Comparison of ENCODE assay signal across 8 mouse cellular contexts in genomic region chr10:81385603-81386306, GRCm38 (mm10). TPM values are rescaled to one million over a fixed set of nuclear protein-coding genes. Genes with fewer than 3 reads are reported as not detected.
A peak's percentile ranks its signal among the peaks of the same experiment; 100 is the strongest.
DNase-seq lines count a peak whose midpoint lies in the region; ATAC-seq and TF ChIP-seq lines count a peak whose summit lies in the region.

No protein-coding gene starts in this region.

- no peaks in the 10 kb centered on the region for H3K9me3 ChIP-seq in lung, embryonic 16.5 days (ENCODE audit: control insufficient read depth, low read length)
- no peaks in the 10 kb centered on the region for H3K9me3 ChIP-seq in limb, embryonic 10.5 days (replicated peaks)

- peak overlapping the region; percentile 81; the same call in 1 of the 2 replicates for H3K4me2 ChIP-seq in lung, embryonic 16.5 days (ENCODE audit: low read depth, low read length)

- 62% methylated on average over 22 of the region's 22 CpGs for WGBS in lung, embryonic 16.5 days
- WGBS in lung, adult 2 months: 64% methylated on average over 22 of the region's 22 CpGs
- 88% methylated on average over 22 of the region's 22 CpGs for WGBS in limb, embryonic 10.5 days
- WGBS in olfactory bulb, adult 2 months: 76% methylated on average over 22 of the region's 22 CpGs
- WGBS in thymus, adult 2 months: 87% methylated on average over 22 of the region's 22 CpGs

- no peak for TF ChIP-seq POLR2A in lung, adult 2 months (IDR thresholded peaks at IDR 0.05; ENCODE audit: borderline replicate concordance, extremely low read depth, low read depth, low read length)
- TF ChIP-seq POLR2A in olfactory bulb, adult 2 months (IDR thresholded peaks at IDR 0.05; ENCODE audit: insufficient read depth, low read depth, low read length): no peak
- TF ChIP-seq POLR2A in thymus, adult 2 months (IDR thresholded peaks at IDR 0.05; ENCODE audit: control insufficient read depth, extremely low read depth, insufficient read depth, low read length, poor library complexity): no peak

- H3K36me3 ChIP-seq in lung, embryonic 16.5 days (ENCODE audit: control insufficient read depth, insufficient read depth, low read length): peaks cover 26% of the 10 kb centered on the region
- H3K36me3 ChIP-seq in limb, embryonic 10.5 days: peaks cover 51% of the 10 kb centered on the region
- H3K36me3 ChIP-seq in thymus, adult 2 months (ENCODE audit: control insufficient read depth, insufficient read depth, low read length): peaks cover 10% of the 10 kb centered on the region

- peak; percentile 42 to 63 for DNase-seq in adrenal gland, adult (ENCODE audit: inconsistent age in 2 of 2, low spot score in 1 of 2)
- no peak for DNase-seq in adrenal gland, postnatal 36 days
- DNase-seq in lung, adult 2 months: no peak
- no peak for DNase-seq in limb, embryonic 10.5 days (ENCODE audit: low spot score)
- no peak for DNase-seq in urinary bladder, postnatal 25 days (ENCODE audit: low spot score)
- DNase-seq in thymus, adult 2 months: no peak

- no peak for TF ChIP-seq CTCF in lung, adult 2 months (IDR thresholded peaks at IDR 0.05; ENCODE audit: insufficient read depth, low read length)
- no peak for TF ChIP-seq CTCF in olfactory bulb, adult 2 months (IDR thresholded peaks at IDR 0.05; ENCODE audit: insufficient read depth, low read depth, low read length)
- TF ChIP-seq CTCF in thymus, adult 2 months (IDR thresholded peaks at IDR 0.05; ENCODE audit: borderline replicate concordance, control insufficient read depth, extremely low read depth, insufficient read depth, low read length, poor library complexity): no peak

- no peaks in the 10 kb centered on the region for H3K27me3 ChIP-seq in lung, embryonic 16.5 days (ENCODE audit: control insufficient read depth, insufficient read depth, low read depth, low read length)
- H3K27me3 ChIP-seq in limb, embryonic 10.5 days (ENCODE audit: low read depth, poor library complexity, severe bottlenecking): no peaks in the 10 kb centered on the region
- no peaks in the 10 kb centered on the region for H3K27me3 ChIP-seq in thymus, adult 2 months (ENCODE audit: control insufficient read depth, insufficient read depth, low read length)

- ATAC-seq in lung, embryonic 16.5 days (ENCODE audit: low read depth): no peak

- no peak overlapping the region for H3K4me3 ChIP-seq in lung, embryonic 16.5 days (ENCODE audit: low read length)
- no peak overlapping the region for H3K4me3 ChIP-seq in lung, adult 2 months (replicated peaks; ENCODE audit: extremely low read depth, low read depth, low read length)
- peak overlapping the region; percentile 89 for H3K4me3 ChIP-seq in limb, embryonic 10.5 days
- H3K4me3 ChIP-seq in olfactory bulb, adult 2 months (ENCODE audit: insufficient read depth, low read depth, low read length): peak overlapping the region; percentile 63; the same call in 1 of the 2 replicates
- H3K4me3 ChIP-seq in thymus, adult 2 months (ENCODE audit: control insufficient read depth, insufficient read depth, low read length): no peak overlapping the region

- no peak overlapping the region for H3K9ac ChIP-seq in lung, embryonic 16.5 days (ENCODE audit: low read length)

- no peak overlapping the region for H3K27ac ChIP-seq in lung, embryonic 16.5 days (ENCODE audit: low read length)
- H3K27ac ChIP-seq in limb, embryonic 10.5 days: no peak overlapping the region
- H3K27ac ChIP-seq in olfactory bulb, adult 2 months (ENCODE audit: insufficient read depth, low read depth, low read length): no peak overlapping the region
- H3K27ac ChIP-seq in thymus, adult 2 months (ENCODE audit: control insufficient read depth, insufficient read depth, low read length): no peak overlapping the region

- peaks cover 25% of the 10 kb centered on the region for H3K4me1 ChIP-seq in lung, embryonic 16.5 days (replicated peaks; ENCODE audit: control insufficient read depth, insufficient read depth, low read length)
- peaks cover 17% of the 10 kb centered on the region for H3K4me1 ChIP-seq in lung, adult 2 months (ENCODE audit: control insufficient read depth, insufficient read depth, low read length)
- peaks cover 19% of the 10 kb centered on the region for H3K4me1 ChIP-seq in limb, embryonic 10.5 days
- H3K4me1 ChIP-seq in olfactory bulb, adult 2 months (ENCODE audit: control insufficient read depth, insufficient read depth, low read length): peaks cover 16% of the 10 kb centered on the region
- H3K4me1 ChIP-seq in thymus, adult 2 months (replicated peaks; ENCODE audit: control insufficient read depth, insufficient read depth, low read length): peaks cover 21% of the 10 kb centered on the region

RNA-seq across cellular contexts. Expression of gene Gm48551, which starts 1.5 kb away (rescaled TPM):
- 1 to 10 TPM; 1.1 to 1.7 TPM for total RNA-seq in adrenal gland, postnatal 36 days (2021)
- 3.0 and 3.1 TPM in 2 replicates for polyA plus RNA-seq in lung, embryonic 16.5 days (2015; fragmentation: Nextera tagmentation; extraction: Ambion mirVana)
- polyA plus RNA-seq in lung, adult 2 months (2012; rRNA removed): 3.7 and 6.3 TPM in 2 replicates
- 3.8 and 4.2 TPM in 2 replicates for polyA plus RNA-seq in limb, embryonic 10.5 days (2016; fragmentation: Nextera tagmentation; extraction: Ambion mirVana)
- polyA plus RNA-seq in olfactory bulb, adult 2 months (2012; ENCODE audit: insufficient read depth, insufficient read length, low replicate concordance, missing spikeins): not detected in 2 replicates
- 4.1 and 5.3 TPM in 2 replicates for polyA plus RNA-seq in thymus, adult 2 months (2012; rRNA removed)

RNA-seq across cellular contexts. Expression of gene Dohh, which starts 1.5 kb away (rescaled TPM):
- total RNA-seq in adrenal gland, postnatal 36 days (2021): 10 to 100 TPM; 48.9 to 54.0 TPM
- 71.4 and 73.1 TPM in 2 replicates for polyA plus RNA-seq in lung, embryonic 16.5 days (2015; fragmentation: Nextera tagmentation; extraction: Ambion mirVana)
- 79.2 and 83.4 TPM in 2 replicates for polyA plus RNA-seq in lung, adult 2 months (2012; rRNA removed)
- polyA plus RNA-seq in limb, embryonic 10.5 days (2016; fragmentation: Nextera tagmentation; extraction: Ambion mirVana): 101 and 115 TPM in 2 replicates
- not detected in 2 replicates for polyA plus RNA-seq in olfactory bulb, adult 2 months (2012; ENCODE audit: insufficient read depth, insufficient read length, low replicate concordance, missing spikeins)
- polyA plus RNA-seq in thymus, adult 2 months (2012; rRNA removed): 119 and 123 TPM in 2 replicates

RNA-seq across cellular contexts. Expression of gene Gm48552, which starts 3.0 kb away (rescaled TPM):
- total RNA-seq in adrenal gland, postnatal 36 days (2021): 1 to 10 TPM in 1 of 2 experiments, not detected in 1; 1.5 TPM
- 1.2 and 1.7 TPM in 2 replicates for polyA plus RNA-seq in lung, embryonic 16.5 days (2015; fragmentation: Nextera tagmentation; extraction: Ambion mirVana)
- polyA plus RNA-seq in lung, adult 2 months (2012; rRNA removed): 3.6 and 5.9 TPM in 2 replicates
- polyA plus RNA-seq in limb, embryonic 10.5 days (2016; fragmentation: Nextera tagmentation; extraction: Ambion mirVana): 1.4 and 1.5 TPM in 2 replicates
- not detected in 2 replicates for polyA plus RNA-seq in olfactory bulb, adult 2 months (2012; ENCODE audit: insufficient read depth, insufficient read length, low replicate concordance, missing spikeins)
- polyA plus RNA-seq in thymus, adult 2 months (2012; rRNA removed): 7.5 and 8.4 TPM in 2 replicates

RNA-seq across cellular contexts. Expression of gene Smim24, which starts 7.1 kb away (rescaled TPM):
- 1 to 10 TPM; 1.2 to 1.6 TPM for total RNA-seq in adrenal gland, postnatal 36 days (2021)
- polyA plus RNA-seq in lung, embryonic 16.5 days (2015; fragmentation: Nextera tagmentation; extraction: Ambion mirVana): 7.9 and 9.0 TPM in 2 replicates
- polyA plus RNA-seq in lung, adult 2 months (2012; rRNA removed): 8.8 and 10.1 TPM in 2 replicates
- 1.9 and 2.9 TPM in 2 replicates for polyA plus RNA-seq in limb, embryonic 10.5 days (2016; fragmentation: Nextera tagmentation; extraction: Ambion mirVana)
- polyA plus RNA-seq in olfactory bulb, adult 2 months (2012; ENCODE audit: insufficient read depth, insufficient read length, low replicate concordance, missing spikeins): not detected in 2 replicates
- polyA plus RNA-seq in thymus, adult 2 months (2012; rRNA removed): 49.7 and 51.1 TPM in 2 replicates

RNA-seq across cellular contexts. Expression of gene Fzr1, which starts 7.4 kb away (rescaled TPM):
- total RNA-seq in adrenal gland, postnatal 36 days (2021): 10 to 100 TPM; 37.8 to 49.0 TPM
- polyA plus RNA-seq in lung, embryonic 16.5 days (2015; fragmentation: Nextera tagmentation; extraction: Ambion mirVana): 95.4 and 105 TPM in 2 replicates
- 59.3 and 61.8 TPM in 2 replicates for polyA plus RNA-seq in lung, adult 2 months (2012; rRNA removed)
- polyA plus RNA-seq in limb, embryonic 10.5 days (2016; fragmentation: Nextera tagmentation; extraction: Ambion mirVana): 134 and 148 TPM in 2 replicates
- polyA plus RNA-seq in olfactory bulb, adult 2 months (2012; ENCODE audit: insufficient read depth, insufficient read length, low replicate concordance, missing spikeins): not detected in 2 replicates
- polyA plus RNA-seq in thymus, adult 2 months (2012; rRNA removed): 181 and 201 TPM in 2 replicates

Comparison
In these comparisons a context has a peak if more than half of its experiments do, and no peak if none do; other contexts are left out.
1. DNase-seq: peak in adrenal gland, adult (2 of 2); none in adrenal gland, postnatal 36 days (0 of 2), lung, adult 2 months (single experiment), limb, embryonic 10.5 days (single experiment), urinary bladder, postnatal 25 days (single experiment) and thymus, adult 2 months (single experiment).
2. H3K4me3 ChIP-seq: peak in limb, embryonic 10.5 days (single experiment) and olfactory bulb, adult 2 months (single experiment); none in lung, embryonic 16.5 days (single experiment), lung, adult 2 months (single experiment) and thymus, adult 2 months (single experiment).
3. RNA of gene Dohh, which starts 1.5 kb away (polyA plus RNA-seq): 119 to 123 TPM in thymus, adult 2 months, 101 to 115 TPM in limb, embryonic 10.5 days, 79.2 to 83.4 TPM in lung, adult 2 months and 71.4 to 73.1 TPM in lung, embryonic 16.5 days; not detected in olfactory bulb, adult 2 months; every median in the first group is over 10 times any median in the second.